In the genomic region with DNA sequence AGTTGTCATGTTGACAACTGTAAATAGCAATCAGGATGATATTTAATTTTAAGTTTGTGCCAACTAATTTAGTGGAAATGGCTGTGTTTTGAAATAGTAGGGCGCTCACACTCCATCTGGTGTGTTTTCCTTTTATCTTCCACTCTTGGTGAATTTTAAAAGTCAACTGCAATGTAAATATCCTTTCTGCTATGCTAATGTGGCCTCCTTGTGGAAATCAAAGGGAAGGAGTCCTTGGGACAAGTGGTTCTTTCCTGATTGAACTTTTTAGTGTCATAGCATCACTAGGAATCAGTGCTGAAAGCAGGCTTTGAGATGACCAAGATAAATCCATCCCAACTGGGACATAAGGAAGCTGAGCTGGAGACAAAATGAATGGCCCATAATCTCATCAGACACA, we compare ENCODE assay signal across 12 mouse cellular contexts.
"Had no signal": no experiment of that assay in that cellular context is flagged by ENCODE, and none has a peak within 500 bp of the region (broad histone marks: within the 10 kb centered on the region; RNA-seq: fewer than 3 reads in every experiment).

No protein-coding gene starts in this region.

- DNase-seq: kidney, adult 9 months; kidney, postnatal 36 days; lung, adult 18-20 months; lung, postnatal 36 days; spleen, adult 18-20 months; thymus, postnatal 4 days had no signal

- H3K9me3 ChIP-seq: limb, embryonic 13.5 days; midbrain, embryonic 13.5 days had no signal

- H3K36me3 ChIP-seq: limb, embryonic 13.5 days; midbrain, embryonic 13.5 days had no signal

- H3K9ac ChIP-seq: limb, embryonic 13.5 days; liver, embryonic 14.5 days; midbrain, embryonic 13.5 days had no signal

- H3K27me3 ChIP-seq: limb, embryonic 13.5 days; midbrain, embryonic 13.5 days had no signal

- H3K4me2 ChIP-seq: limb, embryonic 13.5 days; midbrain, embryonic 13.5 days had no signal

- H3K4me1 ChIP-seq: limb, embryonic 13.5 days; midbrain, embryonic 13.5 days had no signal

- H3K4me3 ChIP-seq: limb, embryonic 13.5 days; midbrain, embryonic 13.5 days had no signal

- H3K27ac ChIP-seq: kidney, postnatal 0 days; limb, embryonic 13.5 days; liver, embryonic 14.5 days; midbrain, embryonic 13.5 days had no signal

- ATAC-seq: inflammation-experienced regulatory T-cells, adult 6 months; intestine, postnatal 0 days; midbrain, embryonic 13.5 days had no signal
